Mouse (Mus musculus) MEL (cell line): ENCODE results near the gene Strn.

Experiments used
- TAL1 ChIP-seq: IDR thresholded peaks from 2 replicates; pipeline ENCODE4 v1.6.1; 2012; ENCODE audit warnings: mild to moderate bottlenecking, inconsistent platforms, low read length, moderate library complexity, mixed read lengths
- ZNF384 ChIP-seq: IDR thresholded peaks from 2 replicates; pipeline ENCODE4 v1.6.1; 2012; ENCODE audit warnings: low read depth, mild to moderate bottlenecking, inconsistent platforms, low read length, improper control_type of control experiment

GRCm38 (mm10) chr17:78770932-78771331, 33.9 kb upstream of the Strn start:
- TF ChIP-seq TAL1: no peak
- TF ChIP-seq ZNF384: no peak
